Mouse (Mus musculus): ENCODE results near the gene Duox1.
"Not testable (repeated sequence)": the region's sequence is repeated elsewhere in the genome, so short reads cannot be mapped to it uniquely, and the experiment has no call there.

The Duox1 gene

DNA sequence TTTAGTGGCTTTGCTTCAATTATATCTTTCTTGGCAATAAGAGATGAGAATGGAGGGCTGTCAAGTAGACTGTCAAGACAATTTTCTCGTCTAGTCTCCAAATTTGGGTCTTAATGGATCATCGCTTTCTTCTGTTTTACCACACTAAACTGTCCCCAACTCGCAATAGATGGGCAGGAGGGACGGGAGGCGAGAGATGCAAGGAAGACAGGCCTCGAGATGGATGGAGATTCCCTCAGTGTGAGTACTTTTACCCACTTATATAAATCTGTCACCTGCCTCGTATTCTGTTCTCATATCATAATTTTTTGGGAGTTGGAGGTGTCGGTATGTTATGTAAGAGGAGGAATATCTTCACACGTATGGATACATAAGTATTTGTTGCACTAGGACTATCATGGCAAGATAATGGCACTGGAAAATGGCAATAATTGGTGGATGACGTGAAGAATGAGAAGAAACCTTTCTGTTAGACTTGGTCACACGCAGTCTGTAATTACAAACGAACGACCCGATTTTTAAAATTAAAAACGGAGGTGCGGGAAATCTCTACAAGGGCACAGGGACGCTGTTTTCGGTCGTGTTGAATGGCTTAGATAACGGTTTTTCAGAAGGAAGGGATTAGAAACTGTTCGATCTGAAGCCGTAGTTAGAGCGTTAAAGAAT is 59.3 kb downstream of the Duox1 start:
- DNase-seq (ENCODE audit: inconsistent age in 2 of 2, low spot score in 1 of 2) = peak in 1 of 2 experiments; percentile 74

GRCm38 (mm10) chr2:122375391-122375991 is 60.0 kb downstream of the Duox1 start:
- DNase-seq (ENCODE audit: inconsistent age in 2 of 2, low spot score in 1 of 2) = peak; percentile 96 to 99

DNA sequence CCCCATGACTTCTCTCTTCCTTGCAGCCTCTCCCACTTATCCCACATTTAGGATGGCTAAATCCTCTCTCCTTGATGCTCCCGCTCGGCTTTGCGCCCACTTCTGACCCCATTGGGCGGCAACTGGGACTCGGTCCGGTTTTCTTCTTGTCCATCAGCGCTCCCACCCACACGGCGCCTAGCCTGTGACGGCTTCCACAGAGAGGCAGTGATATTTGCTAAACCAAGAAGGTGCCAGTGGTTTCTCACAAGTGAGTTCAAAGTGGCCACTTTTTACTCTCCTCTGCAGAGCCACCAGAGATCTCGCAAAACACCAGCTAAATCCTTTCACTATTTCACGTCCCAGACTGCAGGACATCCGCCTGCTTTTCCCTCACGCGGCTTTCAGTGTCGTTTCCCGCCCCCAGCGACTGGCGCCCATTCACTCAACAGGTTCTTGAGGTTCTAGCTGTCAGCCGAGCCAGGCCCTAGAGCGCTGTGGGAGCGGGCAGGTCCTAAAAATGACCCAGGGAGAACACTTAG is 60.6 kb downstream of the Duox1 start:
- peak; percentile 66 to 85 for DNase-seq (ENCODE audit: inconsistent age in 2 of 2, low spot score in 1 of 2)

DNA sequence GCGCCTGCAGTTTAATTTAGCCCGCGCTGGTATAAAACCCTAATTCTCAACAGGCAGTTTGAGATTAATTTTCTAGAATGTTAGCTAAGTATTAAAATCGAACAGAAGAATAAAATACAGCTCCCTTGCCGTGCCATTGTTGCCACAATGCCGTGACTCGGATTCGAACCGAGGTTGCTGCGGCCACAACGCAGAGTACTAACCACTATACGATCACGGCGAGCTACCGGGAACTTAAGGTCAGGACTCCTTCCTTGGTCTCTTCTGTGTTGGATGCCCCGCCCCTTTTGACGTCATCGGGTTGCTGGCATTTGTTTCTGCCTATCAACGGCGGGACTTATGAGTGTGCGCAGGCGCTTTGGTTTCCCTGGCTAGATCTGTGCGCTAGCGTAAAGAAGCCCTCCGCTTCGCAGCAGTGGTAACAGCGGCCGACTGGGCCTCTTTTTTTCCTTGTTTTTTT is 61.8 kb downstream of the Duox1 start:
- peak; percentile 98 to 100 for DNase-seq (ENCODE audit: inconsistent age in 2 of 2, low spot score in 1 of 2)

DNA sequence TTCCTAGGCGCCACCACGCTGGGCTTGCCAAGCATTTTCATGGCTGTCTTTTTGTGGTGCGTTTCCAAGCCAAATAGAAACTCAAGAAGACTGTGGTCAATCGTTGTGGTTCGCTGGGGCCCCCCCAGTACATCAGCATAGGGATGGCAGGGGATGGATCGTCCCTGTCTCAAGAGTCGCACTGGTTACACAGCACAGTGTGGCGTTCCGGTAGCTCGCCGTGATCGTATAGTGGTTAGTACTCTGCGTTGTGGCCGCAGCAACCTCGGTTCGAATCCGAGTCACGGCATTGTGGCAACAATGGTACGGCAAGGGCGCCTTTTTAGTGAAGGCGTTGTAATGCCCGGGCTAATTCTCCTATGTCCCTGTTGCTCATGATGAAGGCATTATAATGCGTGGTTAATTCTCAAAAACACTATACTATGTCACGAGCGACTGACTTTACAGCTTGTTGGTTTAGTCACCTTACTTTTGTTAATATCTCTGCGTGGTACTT is 62.3 kb downstream of the Duox1 start:
- DNase-seq (ENCODE audit: inconsistent age in 2 of 2, low spot score in 1 of 2) = peak; percentile 81 to 94

DNA sequence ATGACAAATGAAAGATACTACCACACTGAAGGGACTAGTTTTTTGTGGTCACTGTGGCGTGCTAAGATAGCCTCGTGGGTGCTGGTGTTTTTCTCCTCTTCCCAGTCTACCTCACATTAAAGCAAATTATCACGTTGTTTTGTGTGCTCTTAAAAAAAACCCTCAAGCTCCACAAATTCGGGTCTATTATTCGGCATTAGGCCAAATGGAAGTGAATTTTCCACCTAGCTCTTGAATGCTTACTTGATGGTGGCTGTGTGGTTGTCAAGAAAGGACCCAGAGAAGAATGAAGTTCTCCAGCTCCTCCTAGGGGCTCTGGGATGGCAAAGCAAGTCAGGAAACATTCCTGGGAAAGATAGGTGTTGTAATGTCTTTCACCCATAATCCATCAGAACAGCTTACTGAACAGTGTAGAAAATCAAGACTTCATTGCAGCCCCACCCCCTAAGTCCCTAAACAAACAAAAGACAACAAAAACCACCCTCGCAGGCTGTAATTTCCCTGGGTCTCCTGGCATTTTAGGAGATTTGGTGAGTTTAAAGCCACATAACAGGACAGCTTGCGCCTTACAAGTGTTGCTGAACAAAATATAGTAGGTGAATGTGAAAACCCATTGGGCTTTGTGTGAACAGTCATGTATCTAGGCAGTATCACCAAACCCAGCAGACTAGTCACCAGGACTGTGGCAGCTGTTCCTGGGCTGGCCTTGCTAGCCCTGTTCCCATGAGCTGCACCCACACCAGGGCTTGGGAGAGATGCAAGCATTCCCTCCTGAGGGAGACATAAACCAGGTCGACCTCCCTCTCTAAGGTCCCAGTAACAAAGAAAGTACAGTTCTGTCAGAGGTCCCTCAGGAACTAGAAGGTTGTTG is 63.2 kb downstream of the Duox1 start:
- DNase-seq (ENCODE audit: inconsistent age in 2 of 2, low spot score in 1 of 2) = peak in 1 of 2 experiments; percentile 85

- no peak for DNase-seq (ENCODE audit: inconsistent age in 2 of 2, low spot score in 1 of 2)
Measured at GRCm38 (mm10) chr2:122379292-122379650, 63.8 kb downstream of the Duox1 start.

DNA sequence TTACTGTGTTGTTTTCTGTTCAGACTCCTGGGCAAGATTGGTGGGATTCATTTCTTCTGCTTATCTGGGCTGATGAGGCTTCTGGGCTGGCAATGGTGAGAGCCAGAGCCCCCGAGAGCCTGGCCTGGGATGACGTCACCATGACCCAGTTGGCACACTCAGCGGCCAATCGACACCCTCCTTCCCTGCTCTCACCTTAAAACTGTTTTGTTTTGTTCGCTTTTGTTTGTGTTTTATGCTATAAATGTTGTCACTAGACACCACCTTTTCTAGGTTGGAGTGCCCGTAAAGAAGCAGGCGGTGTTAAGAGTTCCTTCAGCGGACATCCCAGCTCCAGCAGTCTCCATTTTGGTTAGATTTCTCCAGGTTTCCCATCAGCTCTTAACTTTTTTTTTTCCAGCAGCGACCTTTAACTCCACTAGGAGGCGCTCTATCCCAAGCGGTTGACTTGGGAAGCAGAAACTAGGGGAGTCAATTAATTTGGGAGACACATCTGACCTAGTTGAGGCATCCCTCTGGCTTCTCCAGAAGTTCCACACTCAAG is 65.4 kb downstream of the Duox1 start:
- DNase-seq (ENCODE audit: inconsistent age in 2 of 2, low spot score in 1 of 2) = peak; percentile 63 to 90

GRCm38 (mm10) chr2:122381329-122382103 is 66.0 kb downstream of the Duox1 start:
- DNase-seq (ENCODE audit: inconsistent age in 2 of 2, low spot score in 1 of 2) = no peak

DNA sequence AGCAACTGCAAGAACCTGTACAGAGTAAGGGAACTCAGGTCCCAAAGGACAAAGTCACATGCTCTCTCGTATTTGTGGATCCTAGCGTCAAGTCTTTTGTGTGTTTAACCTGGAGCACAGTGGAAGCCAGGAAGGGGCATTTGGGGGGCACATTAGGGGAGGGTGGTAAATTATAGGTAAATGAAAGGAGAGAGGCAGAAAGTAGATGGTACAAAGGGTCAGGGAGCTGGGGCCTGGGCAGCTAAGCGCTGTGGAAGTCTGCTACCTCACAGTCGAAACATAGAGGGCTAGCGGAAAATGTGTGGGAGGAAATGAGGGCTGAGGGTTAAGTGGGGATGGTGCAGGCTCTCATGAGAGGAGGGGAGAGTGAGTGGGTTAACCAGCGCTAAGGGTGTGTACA is 66.6 kb downstream of the Duox1 start:
- DNase-seq (ENCODE audit: inconsistent age in 2 of 2, low spot score in 1 of 2) = no peak

- no peak for DNase-seq (ENCODE audit: inconsistent age in 2 of 2, low spot score in 1 of 2)
Measured at GRCm38 (mm10) chr2:122385095-122385494, 69.6 kb downstream of the Duox1 start.

DNA sequence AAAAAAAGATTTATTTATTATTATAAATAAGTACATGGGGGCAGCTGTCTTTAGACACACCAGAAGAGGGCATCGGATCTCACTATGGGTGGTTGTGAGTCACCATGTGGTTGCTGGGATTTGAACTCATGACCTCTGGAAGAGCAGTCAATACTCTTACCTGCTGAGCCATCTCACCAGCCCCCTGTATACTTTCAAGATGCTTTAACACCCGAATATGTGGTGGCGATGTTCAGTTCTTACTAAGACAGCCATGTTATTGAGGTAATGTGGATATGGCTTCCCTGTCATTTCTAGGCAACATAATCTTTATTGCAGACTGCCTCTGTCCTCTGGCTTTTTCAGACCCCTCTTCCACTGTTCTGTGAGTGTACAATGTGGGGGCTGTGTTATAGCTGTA is 71.7 kb downstream of the Duox1 start:
- DNase-seq (ENCODE audit: inconsistent age in 2 of 2, low spot score in 1 of 2) = not testable (repeated sequence)

GRCm38 (mm10) chr2:122396150-122396549 is 80.7 kb downstream of the Duox1 start:
- DNase-seq (ENCODE audit: inconsistent age in 2 of 2, low spot score in 1 of 2) = no peak
